Mouse (Mus musculus): ENCODE data around the gene 1810013L24Rik.

Gene 1810013L24Rik

GRCm38 (mm10) chr16:8831241-8831640 is 1.3 kb downstream of the 1810013L24Rik start:
- intact Hi-C loops (cut with DNase I) = loop anchor here (5.0 to 10.0 kb wide), 2 partner anchors 36 to 96 kb away; no protein-coding TSS in a partner anchor

GRCm38 (mm10) chr16:8836876-8837275 is 7.0 kb downstream of the 1810013L24Rik start:
- intact Hi-C loops (cut with DNase I) = loop anchor here (10.0 kb wide), 1 partner anchor 102 kb away; no protein-coding TSS in a partner anchor

GRCm38 (mm10) chr16:8837595-8837994 is 7.7 kb downstream of the 1810013L24Rik start:
- intact Hi-C loops (cut with DNase I) = loop anchor here (10.0 kb wide), 1 partner anchor 103 kb away; no protein-coding TSS in a partner anchor

GRCm38 (mm10) chr16:8838921-8839320 is 9.0 kb downstream of the 1810013L24Rik start:
- intact Hi-C loops (cut with DNase I) = loop anchor here (10.0 kb wide), 1 partner anchor 104 kb away; no protein-coding TSS in a partner anchor

GRCm38 (mm10) chr16:8840557-8840956 is 10.7 kb downstream of the 1810013L24Rik start:
- intact Hi-C loops (cut with DNase I) = no loop called here

- intact Hi-C loops (cut with DNase I) = no loop called here
Observed at GRCm38 (mm10) chr16:8842962-8843361, 13.1 kb downstream of the 1810013L24Rik start.

- intact Hi-C loops (cut with DNase I) = no loop called here
Observed at GRCm38 (mm10) chr16:8843580-8844175, 13.8 kb downstream of the 1810013L24Rik start.

- intact Hi-C loops (cut with DNase I) = no loop called here
Observed at GRCm38 (mm10) chr16:8845986-8846385, 16.1 kb downstream of the 1810013L24Rik start.

- intact Hi-C loops (cut with DNase I) = no loop called here
Observed at GRCm38 (mm10) chr16:8848309-8849068, 18.6 kb downstream of the 1810013L24Rik start.

GRCm38 (mm10) chr16:8849929-8850328 is 20.0 kb downstream of the 1810013L24Rik start:
- intact Hi-C loops (cut with DNase I) = loop anchor here (2.0 kb wide), 1 partner anchor 17 kb away; no protein-coding TSS in a partner anchor

GRCm38 (mm10) chr16:8855143-8855542 is 25.2 kb downstream of the 1810013L24Rik start:
- intact Hi-C loops (cut with DNase I) = no loop called here

GRCm38 (mm10) chr16:8856820-8857219 is 26.9 kb downstream of the 1810013L24Rik start:
- intact Hi-C loops (cut with DNase I) = no loop called here

- intact Hi-C loops (cut with DNase I) = no loop called here
Observed at GRCm38 (mm10) chr16:8862336-8862987, 32.6 kb downstream of the 1810013L24Rik start.

- intact Hi-C loops (cut with DNase I) = no loop called here
Observed at GRCm38 (mm10) chr16:8864223-8864631, 34.3 kb downstream of the 1810013L24Rik start.

GRCm38 (mm10) chr16:8867406-8867955 is 37.6 kb downstream of the 1810013L24Rik start:
- intact Hi-C loops (cut with DNase I) = loop anchor here (5.0 kb wide), 2 partner anchors 35 to 180 kb away; partner anchors contain the start of gene 1810013L24Rik

- intact Hi-C loops (cut with DNase I) = loop anchor here (2.0 to 5.0 kb wide), 3 partner anchors 36 to 181 kb away; partner anchors contain the start of gene 1810013L24Rik
Observed at GRCm38 (mm10) chr16:8868506-8868905, 38.6 kb downstream of the 1810013L24Rik start.

- intact Hi-C loops (cut with DNase I) = loop anchor here (2.0 to 10.0 kb wide), 5 partner anchors 37 to 455 kb away; partner anchors contain the start of gene 1810013L24Rik
Observed at GRCm38 (mm10) chr16:8869715-8870114, 39.8 kb downstream of the 1810013L24Rik start.

GRCm38 (mm10) chr16:8871376-8871775 is 41.5 kb downstream of the 1810013L24Rik start:
- intact Hi-C loops (cut with DNase I) = loop anchor here (10.0 kb wide), 2 partner anchors 377 to 457 kb away; no protein-coding TSS in a partner anchor

GRCm38 (mm10) chr16:8872019-8872418 is 42.1 kb downstream of the 1810013L24Rik start:
- intact Hi-C loops (cut with DNase I) = loop anchor here (10.0 kb wide), 2 partner anchors 377 to 457 kb away; no protein-coding TSS in a partner anchor

GRCm38 (mm10) chr16:8872486-8872885 is 42.6 kb downstream of the 1810013L24Rik start:
- intact Hi-C loops (cut with DNase I) = loop anchor here (10.0 kb wide), 2 partner anchors 378 to 458 kb away; no protein-coding TSS in a partner anchor

- intact Hi-C loops (cut with DNase I) = loop anchor here (10.0 kb wide), 1 partner anchor 855 kb away; no protein-coding TSS in a partner anchor
Observed at GRCm38 (mm10) chr16:8880076-8880475, 50.2 kb downstream of the 1810013L24Rik start.
